Mouse (Mus musculus): ENCODE results near the gene Ctnnd2. TPM values are rescaled to one million over a fixed set of nuclear protein-coding genes. Genes with fewer than 3 reads are reported as not detected.

Gene Ctnnd2
- polyA plus RNA-seq, 1 experiment from 2014 or later = 1.0 TPM

- 50% methylated on average over 5 of the region's 5 CpGs for WGBS
- Histone ChIP-seq H3K4me2 (replicated peaks; ENCODE audit: low read depth) (no peak overlapping the region), H3K4me1 (replicated peaks; ENCODE audit: control insufficient read depth, insufficient read depth, low read length) (no peaks in the 10 kb centered on the region), H3K4me3 (ENCODE audit: low read depth, low read length) (no peak overlapping the region), H3K36me3 (ENCODE audit: control insufficient read depth, insufficient read depth) (no peaks in the 10 kb centered on the region), H3K9ac (ENCODE audit: low read depth, low read length) (no peak overlapping the region), H3K9me3 (ENCODE audit: control insufficient read depth) (no peaks in the 10 kb centered on the region), H3K27ac (ENCODE audit: low read depth, low read length) (no peak overlapping the region), H3K27me3 (replicated peaks; ENCODE audit: control insufficient read depth, insufficient read depth, low read length) (no peaks in the 10 kb centered on the region)
- TF ChIP-seq CTCF (IDR thresholded peaks at IDR 0.05; ENCODE audit: low read depth) = no peak
- ATAC-seq = no peak
These were observed 759.5 kb downstream of the Ctnnd2 start for GRCm38 (mm10) chr15:30931906-30932305.

- Histone ChIP-seq H3K4me1 (replicated peaks; ENCODE audit: control insufficient read depth, insufficient read depth, low read length) (no peaks in the 10 kb centered on the region), H3K4me3 (ENCODE audit: low read depth, low read length) (no peak overlapping the region), H3K9me3 (ENCODE audit: control insufficient read depth) (no peaks in the 10 kb centered on the region), H3K27ac (ENCODE audit: low read depth, low read length) (no peak overlapping the region), H3K9ac (ENCODE audit: low read depth, low read length) (no peak overlapping the region), H3K36me3 (ENCODE audit: control insufficient read depth, insufficient read depth) (no peaks in the 10 kb centered on the region), H3K4me2 (replicated peaks; ENCODE audit: low read depth) (no peak overlapping the region), H3K27me3 (replicated peaks; ENCODE audit: control insufficient read depth, insufficient read depth, low read length) (no peaks in the 10 kb centered on the region)
- 32% methylated on average over 1 of the region's 1 CpGs for WGBS
- ATAC-seq = no peak
- TF ChIP-seq CTCF (IDR thresholded peaks at IDR 0.05; ENCODE audit: low read depth) = no peak
These were observed 773.5 kb downstream of the Ctnnd2 start for GRCm38 (mm10) chr15:30945863-30946262.

- no peaks in the 10 kb centered on the region for H3K4me1 ChIP-seq (replicated peaks; ENCODE audit: control insufficient read depth, insufficient read depth, low read length)
- H3K27me3 ChIP-seq (replicated peaks; ENCODE audit: control insufficient read depth, insufficient read depth, low read length) = no peaks in the 10 kb centered on the region
- no peaks in the 10 kb centered on the region for H3K36me3 ChIP-seq (ENCODE audit: control insufficient read depth, insufficient read depth)
- no peaks in the 10 kb centered on the region for H3K9me3 ChIP-seq (ENCODE audit: control insufficient read depth)
- no peak for ATAC-seq
- H3K4me2 ChIP-seq (replicated peaks; ENCODE audit: low read depth) = no peak overlapping the region
- TF ChIP-seq CTCF (IDR thresholded peaks at IDR 0.05; ENCODE audit: low read depth) = no peak
- no peak overlapping the region for H3K4me3 ChIP-seq (ENCODE audit: low read depth, low read length)
- no peak overlapping the region for H3K27ac ChIP-seq (ENCODE audit: low read depth, low read length)
- no peak overlapping the region for H3K9ac ChIP-seq (ENCODE audit: low read depth, low read length)
- 92% methylated on average over 4 of the region's 4 CpGs for WGBS
These were observed 786.1 kb downstream of the Ctnnd2 start for GRCm38 (mm10) chr15:30958513-30958912.

GRCm38 (mm10) chr15:30962421-30963160 is 790.2 kb downstream of the Ctnnd2 start:
- no peak overlapping the region for H3K27ac ChIP-seq (ENCODE audit: low read depth, low read length)
- H3K4me3 ChIP-seq (ENCODE audit: low read depth, low read length) = no peak overlapping the region
- no peak overlapping the region for H3K9ac ChIP-seq (ENCODE audit: low read depth, low read length)
- WGBS = 82% methylated on average over 8 of the region's 8 CpGs
- H3K36me3 ChIP-seq (ENCODE audit: control insufficient read depth, insufficient read depth) = no peaks in the 10 kb centered on the region
- H3K4me1 ChIP-seq (replicated peaks; ENCODE audit: control insufficient read depth, insufficient read depth, low read length) = no peaks in the 10 kb centered on the region
- no peaks in the 10 kb centered on the region for H3K27me3 ChIP-seq (replicated peaks; ENCODE audit: control insufficient read depth, insufficient read depth, low read length)
- no peaks in the 10 kb centered on the region for H3K9me3 ChIP-seq (ENCODE audit: control insufficient read depth)
- H3K4me2 ChIP-seq (replicated peaks; ENCODE audit: low read depth) = no peak overlapping the region
- no peak for TF ChIP-seq CTCF (IDR thresholded peaks at IDR 0.05; ENCODE audit: low read depth)
- ATAC-seq = no peak

- Histone ChIP-seq H3K27ac (ENCODE audit: low read depth, low read length) (no peak overlapping the region), H3K4me3 (ENCODE audit: low read depth, low read length) (no peak overlapping the region), H3K9me3 (ENCODE audit: control insufficient read depth) (no peaks in the 10 kb centered on the region), H3K4me1 (replicated peaks; ENCODE audit: control insufficient read depth, insufficient read depth, low read length) (no peaks in the 10 kb centered on the region), H3K9ac (ENCODE audit: low read depth, low read length) (no peak overlapping the region), H3K4me2 (replicated peaks; ENCODE audit: low read depth) (no peak overlapping the region), H3K27me3 (replicated peaks; ENCODE audit: control insufficient read depth, insufficient read depth, low read length) (no peaks in the 10 kb centered on the region), H3K36me3 (ENCODE audit: control insufficient read depth, insufficient read depth) (no peaks in the 10 kb centered on the region)
- no peak for TF ChIP-seq CTCF (IDR thresholded peaks at IDR 0.05; ENCODE audit: low read depth)
- ATAC-seq = no peak
- 84% methylated on average over 7 of the region's 7 CpGs for WGBS
These were observed 791.7 kb downstream of the Ctnnd2 start for GRCm38 (mm10) chr15:30964046-30964445.

- TF ChIP-seq CTCF (IDR thresholded peaks at IDR 0.05; ENCODE audit: low read depth) = no peak
- H3K9me3 ChIP-seq (ENCODE audit: control insufficient read depth) = no peaks in the 10 kb centered on the region
- no peak overlapping the region for H3K4me2 ChIP-seq (replicated peaks; ENCODE audit: low read depth)
- no peak overlapping the region for H3K27ac ChIP-seq (ENCODE audit: low read depth, low read length)
- H3K36me3 ChIP-seq (ENCODE audit: control insufficient read depth, insufficient read depth) = no peaks in the 10 kb centered on the region
- ATAC-seq = no peak
- no peaks in the 10 kb centered on the region for H3K27me3 ChIP-seq (replicated peaks; ENCODE audit: control insufficient read depth, insufficient read depth, low read length)
- 88% methylated on average over 4 of the region's 4 CpGs for WGBS
- no peaks in the 10 kb centered on the region for H3K4me1 ChIP-seq (replicated peaks; ENCODE audit: control insufficient read depth, insufficient read depth, low read length)
- no peak overlapping the region for H3K9ac ChIP-seq (ENCODE audit: low read depth, low read length)
- H3K4me3 ChIP-seq (ENCODE audit: low read depth, low read length) = no peak overlapping the region
These were observed 792.7 kb downstream of the Ctnnd2 start for GRCm38 (mm10) chr15:30964865-30965679.

All from intestine, postnatal 0 days (tissue).